ENCODE assay signal across 8 mouse cellular contexts in genomic region chr11:97018583-97019344, GRCm38 (mm10). TPM values are rescaled to one million over a fixed set of nuclear protein-coding genes. Genes with fewer than 3 reads are reported as not detected.
A peak's percentile ranks its signal among the peaks of the same experiment; 100 is the strongest.
DNase-seq lines count a peak whose midpoint lies in the region; ATAC-seq and TF ChIP-seq lines count a peak whose summit lies in the region.

No protein-coding gene starts in this region.

- intact Hi-C loops in heart, postnatal 10 days (cut with DNase I): no loop called here

- peak; percentile 50 for DNase-seq in lung, embryonic 14.5 days
- DNase-seq in lung, postnatal 14 days: no peak
- DNase-seq in kidney, postnatal 36 days: peak; percentile 10 to 49
- peak; percentile 20 for DNase-seq in neural tube, embryonic 11.5 days (ENCODE audit: low spot score)
- no peak for DNase-seq in gastrocnemius, postnatal 4 days (ENCODE audit: low spot score in 2 of 2)
- no peak for DNase-seq in spleen, adult 12 weeks (ENCODE audit: low spot score)
- DNase-seq in heart, postnatal 10 days: no peak

- H3K9ac ChIP-seq in lung, embryonic 14.5 days: peak overlapping the region; percentile 43
- H3K9ac ChIP-seq in embryonic facial prominence, embryonic 12.5 days: peak overlapping the region; percentile 44; the same call in 1 of the 2 replicates
- no peak overlapping the region for H3K9ac ChIP-seq in neural tube, embryonic 11.5 days (ENCODE audit: low read length)

- H3K4me3 ChIP-seq in lung, embryonic 14.5 days (ENCODE audit: low read depth, low read length): peak overlapping the region; percentile 38
- H3K4me3 ChIP-seq in embryonic facial prominence, embryonic 12.5 days: peak overlapping the region; percentile 36
- peak overlapping the region; percentile 20 for H3K4me3 ChIP-seq in neural tube, embryonic 11.5 days (ENCODE audit: low read depth, low read length)

- H3K4me2 ChIP-seq in lung, embryonic 14.5 days: peak overlapping the region; percentile 67
- peak overlapping the region; percentile 56 for H3K4me2 ChIP-seq in embryonic facial prominence, embryonic 12.5 days (replicated peaks)
- H3K4me2 ChIP-seq in neural tube, embryonic 11.5 days (ENCODE audit: low read depth): peak overlapping the region; percentile 38

- peaks cover 85% of the 10 kb centered on the region for H3K27me3 ChIP-seq in lung, embryonic 14.5 days (ENCODE audit: insufficient read depth, low read length)
- H3K27me3 ChIP-seq in embryonic facial prominence, embryonic 12.5 days: peaks cover 91% of the 10 kb centered on the region
- H3K27me3 ChIP-seq in neural tube, embryonic 11.5 days (ENCODE audit: control insufficient read depth, insufficient read depth, low read length): peaks cover 83% of the 10 kb centered on the region

- 1% methylated on average over 54 of the region's 68 CpGs for WGBS in lung, embryonic 14.5 days
- WGBS in embryonic facial prominence, embryonic 12.5 days: 2% methylated on average over 47 of the region's 68 CpGs
- under 1% methylated on average over 52 of the region's 68 CpGs for WGBS in neural tube, embryonic 11.5 days

- H3K36me3 ChIP-seq in lung, embryonic 14.5 days (ENCODE audit: insufficient read depth): no peaks in the 10 kb centered on the region
- H3K36me3 ChIP-seq in embryonic facial prominence, embryonic 12.5 days: no peaks in the 10 kb centered on the region
- H3K36me3 ChIP-seq in neural tube, embryonic 11.5 days (ENCODE audit: control insufficient read depth, insufficient read depth, low read length): no peaks in the 10 kb centered on the region

- H3K4me1 ChIP-seq in lung, embryonic 14.5 days (ENCODE audit: insufficient read depth): peaks cover 10% of the 10 kb centered on the region; the same call in 1 of the 2 replicates
- H3K4me1 ChIP-seq in embryonic facial prominence, embryonic 12.5 days: peaks cover 26% of the 10 kb centered on the region
- H3K4me1 ChIP-seq in neural tube, embryonic 11.5 days (ENCODE audit: control insufficient read depth, insufficient read depth, low read length): peaks cover 9% of the 10 kb centered on the region

- no peak overlapping the region for H3K27ac ChIP-seq in lung, embryonic 14.5 days (ENCODE audit: low read depth)
- H3K27ac ChIP-seq in embryonic facial prominence, embryonic 12.5 days: no peak overlapping the region
- no peak overlapping the region for H3K27ac ChIP-seq in neural tube, embryonic 11.5 days (ENCODE audit: low read depth, low read length)

- TF ChIP-seq CTCF in lung, embryonic 14.5 days (IDR thresholded peaks at IDR 0.05; ENCODE audit: low read depth): no peak

- H3K9me3 ChIP-seq in lung, embryonic 14.5 days (ENCODE audit: low read depth, low read length): no peaks in the 10 kb centered on the region
- no peaks in the 10 kb centered on the region for H3K9me3 ChIP-seq in embryonic facial prominence, embryonic 12.5 days
- H3K9me3 ChIP-seq in neural tube, embryonic 11.5 days (ENCODE audit: control insufficient read depth, low read length): no peaks in the 10 kb centered on the region

- no peak; the same call in 1 of the 2 replicates for ATAC-seq in lung, embryonic 14.5 days (ENCODE audit: insufficient read depth)
- no peak for ATAC-seq in embryonic facial prominence, embryonic 12.5 days (ENCODE audit: insufficient number of reproducible peaks, insufficient read depth, low FRiP score, low TSS enrichment)
- ATAC-seq in neural tube, embryonic 11.5 days (ENCODE audit: insufficient read depth, low FRiP score, low TSS enrichment): no peak

RNA-seq across cellular contexts. Expression of gene Sp6, which starts 5.6 kb away (rescaled TPM):
- 0.22 and 0.43 TPM in 2 replicates for polyA plus RNA-seq in lung, embryonic 14.5 days (2014; fragmentation: Nextera tagmentation; extraction: Ambion mirVana)
- polyA plus RNA-seq in embryonic facial prominence, embryonic 12.5 days (2016; fragmentation: Nextera tagmentation; extraction: Ambion mirVana): 1.3 and 2.2 TPM in 2 replicates
- polyA plus RNA-seq in neural tube, embryonic 11.5 days (2014; fragmentation: Nextera tagmentation; extraction: Ambion mirVana): 0.09 and 0.20 TPM in 2 replicates
- under 1 TPM; 0.27 to 0.34 TPM for total RNA-seq in gastrocnemius, postnatal 4 days (2021)
- total RNA-seq in heart, postnatal 10 days (2021): under 1 TPM; 0.12 to 0.15 TPM

RNA-seq across cellular contexts. Expression of gene Scrn2, which starts 11.0 kb away (rescaled TPM):
- 24.5 and 30.2 TPM in 2 replicates for polyA plus RNA-seq in lung, embryonic 14.5 days (2014; fragmentation: Nextera tagmentation; extraction: Ambion mirVana)
- polyA plus RNA-seq in embryonic facial prominence, embryonic 12.5 days (2016; fragmentation: Nextera tagmentation; extraction: Ambion mirVana): 30.5 and 30.6 TPM in 2 replicates
- polyA plus RNA-seq in neural tube, embryonic 11.5 days (2014; fragmentation: Nextera tagmentation; extraction: Ambion mirVana): 20.9 and 26.5 TPM in 2 replicates
- total RNA-seq in gastrocnemius, postnatal 4 days (2021): 10 to 100 TPM; 12.2 to 15.8 TPM
- total RNA-seq in heart, postnatal 10 days (2021): 10 to 100 TPM; 11.3 to 16.1 TPM

RNA-seq across cellular contexts. Expression of gene Lrrc46, which starts 22.4 kb away (rescaled TPM):
- 1.1 and 1.5 TPM in 2 replicates for polyA plus RNA-seq in lung, embryonic 14.5 days (2014; fragmentation: Nextera tagmentation; extraction: Ambion mirVana)
- polyA plus RNA-seq in embryonic facial prominence, embryonic 12.5 days (2016; fragmentation: Nextera tagmentation; extraction: Ambion mirVana): 0.87 and 0.89 TPM in 2 replicates
- polyA plus RNA-seq in neural tube, embryonic 11.5 days (2014; fragmentation: Nextera tagmentation; extraction: Ambion mirVana): 2.7 and 3.1 TPM in 2 replicates
- total RNA-seq in gastrocnemius, postnatal 4 days (2021): under 1 TPM in 1 of 2 experiments, not detected in 1; 0.47 TPM
- under 1 TPM; 0.31 to 0.45 TPM for total RNA-seq in heart, postnatal 10 days (2021)

RNA-seq across cellular contexts. Expression of gene Mrpl10, which starts 22.6 kb away (rescaled TPM):
- polyA plus RNA-seq in lung, embryonic 14.5 days (2014; fragmentation: Nextera tagmentation; extraction: Ambion mirVana): 84.5 and 85.5 TPM in 2 replicates
- 79.9 and 81.6 TPM in 2 replicates for polyA plus RNA-seq in embryonic facial prominence, embryonic 12.5 days (2016; fragmentation: Nextera tagmentation; extraction: Ambion mirVana)
- polyA plus RNA-seq in neural tube, embryonic 11.5 days (2014; fragmentation: Nextera tagmentation; extraction: Ambion mirVana): 75.8 and 78.7 TPM in 2 replicates
- total RNA-seq in gastrocnemius, postnatal 4 days (2021): 10 to 100 TPM; 56.4 to 59.2 TPM
- total RNA-seq in heart, postnatal 10 days (2021): 10 to 100 TPM; 85.0 to 86.5 TPM

RNA-seq across cellular contexts. Expression of gene Osbpl7, which starts 31.7 kb away (rescaled TPM):
- 6.3 and 12.8 TPM in 2 replicates for polyA plus RNA-seq in lung, embryonic 14.5 days (2014; fragmentation: Nextera tagmentation; extraction: Ambion mirVana)
- 7.9 and 10.8 TPM in 2 replicates for polyA plus RNA-seq in embryonic facial prominence, embryonic 12.5 days (2016; fragmentation: Nextera tagmentation; extraction: Ambion mirVana)
- 5.3 and 7.2 TPM in 2 replicates for polyA plus RNA-seq in neural tube, embryonic 11.5 days (2014; fragmentation: Nextera tagmentation; extraction: Ambion mirVana)
- 1 to 10 TPM; 5.7 to 6.8 TPM for total RNA-seq in gastrocnemius, postnatal 4 days (2021)
- total RNA-seq in heart, postnatal 10 days (2021): 1 to 10 TPM; 5.7 to 6.1 TPM

Comparison
In these comparisons a context has a peak if more than half of its experiments do, and no peak if none do; other contexts are left out.
1. DNase-seq: peak in lung, embryonic 14.5 days (single experiment), kidney, postnatal 36 days (2 of 2) and neural tube, embryonic 11.5 days (single experiment); none in lung, postnatal 14 days (single experiment), gastrocnemius, postnatal 4 days (0 of 2), spleen, adult 12 weeks (single experiment) and heart, postnatal 10 days (0 of 2).
2. Peak in every context shown above with its lines, with median percentiles within 50 percentile points of each other: H3K4me2 ChIP-seq and H3K4me3 ChIP-seq.